Mouse (Mus musculus) lung, embryonic 15.5 days (tissue): Measurements from ENCODE around the gene Neurl1b. TPM values are rescaled to one million over a fixed set of nuclear protein-coding genes. Genes with fewer than 3 reads are reported as not detected.

ENCODE experiments used
- ATAC-seq: fragments of 200-750 bp; cut with Nextera tagmentation; 2 replicates; pipeline ENCODE4 v1.8.0; 2017; ENCODE audit warnings: moderate number of reproducible peaks, borderline replicate concordance; ENCODE audit not compliant: low FRiP score, low TSS enrichment; ENCODE audit errors: extremely low read depth
- H3K27ac ChIP-seq: fragments of 300-500 bp; sonication (generic); 2 replicates; pipeline ENCODE4 v1.5.1; 2015; ENCODE audit warnings: moderate library complexity, mild to moderate bottlenecking, inconsistent platforms
- H3K27me3 ChIP-seq: fragments of 300-500 bp; sonication (generic); 2 replicates; pipeline ENCODE4 v1.6.1; 2015; ENCODE audit warnings: inconsistent platforms
- H3K36me3 ChIP-seq: fragments of 300-500 bp; sonication (generic); 2 replicates; pipeline ENCODE4 v1.6.1; 2015; ENCODE audit warnings: inconsistent platforms
- H3K4me1 ChIP-seq: fragments of 300-500 bp; sonication (generic); 2 replicates; pipeline ENCODE4 v1.6.1; 2015; ENCODE audit warnings: inconsistent platforms
- H3K4me2 ChIP-seq: fragments of 300-500 bp; sonication (generic); 2 replicates; pipeline ENCODE4 v1.6.1; 2015; ENCODE audit warnings: inconsistent platforms, mild to moderate bottlenecking, moderate library complexity
- H3K4me3 ChIP-seq: fragments of 300-500 bp; sonication (generic); 2 replicates; pipeline ENCODE4 v1.5.1; 2015; ENCODE audit warnings: mild to moderate bottlenecking, inconsistent platforms
- H3K9ac ChIP-seq: fragments of 300-500 bp; sonication (generic); 2 replicates; pipeline ENCODE4 v1.6.1; 2015; ENCODE audit warnings: inconsistent platforms
- H3K9me3 ChIP-seq: fragments of 300-500 bp; sonication (generic); 2 replicates; pipeline ENCODE4 v1.6.1; 2016; ENCODE audit warnings: inconsistent platforms
- WGBS: fragments of 180-500 bp; shearing (Covaris S2); methylation state at CpG from one replicate; pipeline ENCODE4 v1.1.7; 2015; 5-methylcytosine and 5-hydroxymethylcytosine counted together
- polyA plus RNA-seq: library from polyadenylated mRNA; unstranded; fragments of >200 nt; fragmentation: Nextera tagmentation; extraction: Ambion mirVana; gene quantifications from 2 replicates; pipeline ENCODE4 v1.2.1, GENCODE M21; 2015

The Neurl1b gene
- 1.8 and 2.0 TPM in 2 replicates for polyA plus RNA-seq

DNA sequence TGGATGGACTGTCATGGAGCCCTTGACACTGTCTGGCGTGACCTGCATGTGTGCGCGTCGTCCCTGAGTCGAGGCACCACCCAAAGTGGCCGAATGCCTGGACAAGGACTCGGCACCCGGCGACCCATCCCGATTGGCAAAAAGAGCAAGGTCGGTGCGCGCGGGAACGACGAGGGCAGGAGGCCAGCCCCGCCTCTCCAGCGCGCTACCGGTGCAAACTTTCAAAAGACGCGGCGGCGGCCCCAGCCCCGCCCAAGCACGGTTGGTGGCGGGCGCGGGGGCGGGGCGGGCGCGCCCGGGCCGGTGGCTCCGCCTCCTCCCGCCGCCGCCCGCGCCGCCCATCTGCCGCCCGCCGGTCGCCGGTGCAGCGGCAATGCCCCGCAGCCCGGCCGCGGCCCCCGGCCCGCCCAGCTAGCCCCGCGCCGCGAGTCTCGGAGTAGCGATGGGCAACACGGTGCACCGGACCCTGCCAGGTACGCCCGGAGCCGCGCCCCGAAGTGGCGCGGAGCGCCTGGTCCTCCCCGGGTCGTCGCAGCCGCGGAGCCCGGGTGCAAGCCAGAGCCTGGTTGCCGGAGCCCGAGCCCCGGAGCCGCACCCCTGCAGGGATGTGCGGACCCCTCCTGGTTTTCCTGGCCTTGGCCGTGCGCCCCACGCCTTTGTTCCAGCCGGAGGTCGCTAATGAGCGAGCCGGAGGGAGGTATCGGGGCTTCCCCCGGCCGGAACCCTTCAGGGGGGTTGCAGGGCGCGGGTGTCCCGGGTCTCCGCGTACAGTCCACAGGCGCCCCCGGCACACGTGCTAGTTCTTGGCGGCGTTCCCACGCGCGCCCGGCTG is at the start of gene Neurl1b:
TSS of gene Neurl1b (plus strand) at position 307 of the 832 bp plus-strand sequence.
- peaks cover 34% of the 10 kb centered on the region for H3K4me1 ChIP-seq
- H3K9ac ChIP-seq, result peak within 1 kb of the TSS; percentile 60
- H3K9me3 ChIP-seq, result no peaks in the 10 kb centered on the region
- H3K4me3 ChIP-seq, result peak within 1 kb of the TSS; percentile 64
- WGBS, result 0% methylated on average over 71 of the region's 105 CpGs
- H3K27ac ChIP-seq, result peak within 1 kb of the TSS; percentile 15; the same call in 1 of the 2 replicates
- H3K27me3 ChIP-seq, result peaks cover 15% of the 10 kb centered on the region
- no peaks in the 10 kb centered on the region for H3K36me3 ChIP-seq
- peak within 1 kb of the TSS; percentile 97 for H3K4me2 ChIP-seq
- peak; percentile 46; the same call in 1 of the 2 replicates for ATAC-seq

DNA sequence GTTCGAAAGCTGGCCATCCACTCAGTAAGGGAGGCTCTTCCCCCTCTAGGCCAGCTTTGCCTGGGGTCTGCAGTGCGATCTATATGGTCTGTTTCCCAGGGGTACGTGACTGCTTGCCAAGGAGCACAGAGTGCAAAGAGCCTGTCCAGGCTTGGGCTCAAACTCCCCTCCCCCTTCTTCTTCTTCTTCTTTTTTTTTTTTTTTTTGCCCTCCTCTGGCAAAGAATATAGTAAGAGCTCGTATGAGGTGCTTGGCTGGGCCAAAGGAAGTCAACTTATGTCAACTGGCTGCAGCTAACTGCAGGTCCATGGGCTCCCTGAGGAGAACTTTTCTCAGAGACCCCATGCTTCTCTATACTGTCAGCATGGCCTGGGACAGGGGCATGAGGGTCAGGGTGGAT is 47.8 kb upstream of the Neurl1b start:
- ATAC-seq, result no peak
- 52% methylated on average over 4 of the region's 4 CpGs for WGBS
- Histone ChIP-seq H3K4me1 (peaks cover 90% of the 10 kb centered on the region), H3K4me3 (no peak overlapping the region), H3K27me3 (no peaks in the 10 kb centered on the region), H3K9ac (no peak overlapping the region), H3K27ac (no peak overlapping the region), H3K4me2 (no peak overlapping the region), H3K36me3 (no peaks in the 10 kb centered on the region), H3K9me3 (no peaks in the 10 kb centered on the region)

DNA sequence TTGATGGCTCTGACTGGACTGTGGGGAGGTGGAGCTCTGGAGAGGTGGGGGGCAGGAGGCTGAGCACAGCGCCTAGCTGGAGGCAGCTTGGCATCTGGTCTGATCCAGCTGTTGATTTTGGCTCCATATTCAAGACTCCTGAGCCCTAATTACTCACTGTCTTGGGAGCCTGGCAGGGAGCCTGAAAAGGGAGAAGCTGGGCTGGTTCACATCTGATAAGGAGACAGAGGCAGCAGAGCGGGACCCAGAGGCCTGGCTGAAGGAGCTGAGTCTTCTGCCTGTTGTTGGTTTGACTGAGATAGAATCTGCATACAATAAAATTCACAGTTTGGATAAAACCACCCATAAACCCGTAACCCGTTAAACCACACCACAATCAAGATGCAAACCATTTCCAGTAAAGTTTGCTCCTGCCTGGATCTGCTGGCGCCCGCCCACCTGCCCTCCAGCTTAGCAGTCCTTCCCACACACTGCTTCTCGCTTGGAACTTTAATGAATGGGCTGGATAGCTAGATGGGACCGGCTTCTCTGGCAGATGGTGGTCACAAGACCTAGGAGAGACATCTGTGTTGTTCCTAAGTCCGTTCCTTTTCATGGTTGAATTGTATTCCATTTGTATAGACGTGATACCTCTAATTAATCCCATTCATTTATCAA is 46.2 kb upstream of the Neurl1b start:
- peak; percentile 77 for ATAC-seq
- Histone ChIP-seq H3K4me2 (no peak overlapping the region), H3K9me3 (no peaks in the 10 kb centered on the region), H3K27ac (peak overlapping the region; percentile 61), H3K36me3 (no peaks in the 10 kb centered on the region), H3K27me3 (no peaks in the 10 kb centered on the region), H3K4me3 (no peak overlapping the region), H3K4me1 (peaks cover 75% of the 10 kb centered on the region), H3K9ac (0 out of 2 replicates have a peak overlapping the region, but pooled peaks have one; percentile 10)
- WGBS, result 53% methylated on average over 10 of the region's 10 CpGs

DNA sequence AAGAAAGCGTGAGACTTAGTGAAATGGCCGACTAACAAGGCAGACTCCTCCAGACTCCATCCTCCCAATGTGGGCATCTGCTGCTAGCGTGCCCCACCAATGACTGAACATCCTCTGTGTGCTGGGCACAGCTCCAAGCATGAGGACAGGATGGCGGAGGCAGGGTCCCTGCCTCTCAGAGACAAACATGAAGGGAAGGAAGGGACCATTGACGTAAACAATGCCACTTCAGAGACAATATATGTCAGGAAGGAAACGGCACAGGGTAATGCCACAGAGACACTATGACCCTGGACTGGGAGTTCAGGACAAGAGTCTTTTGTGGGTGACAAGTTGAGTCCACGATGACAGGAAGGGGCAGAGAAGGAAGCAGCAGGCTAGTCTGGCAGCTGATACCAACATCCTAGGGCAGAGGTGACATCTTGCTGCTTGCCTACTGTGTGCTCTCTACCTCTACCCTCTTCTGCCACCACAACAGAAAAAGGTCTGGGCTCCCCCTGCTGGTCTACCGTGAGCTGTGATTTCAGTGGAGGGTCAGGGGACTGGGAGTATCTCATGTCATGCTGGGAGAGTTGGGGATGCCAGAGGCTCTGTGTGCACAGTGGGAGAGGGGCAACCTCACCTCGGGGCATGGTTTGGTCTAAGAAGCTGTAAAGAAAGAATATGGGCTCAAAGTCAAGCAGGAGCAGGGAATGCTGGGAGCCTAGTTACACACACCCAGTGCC is 43.9 kb upstream of the Neurl1b start:
- no peaks in the 10 kb centered on the region for H3K36me3 ChIP-seq
- 26% methylated on average over 9 of the region's 9 CpGs for WGBS
- no peak overlapping the region for H3K4me3 ChIP-seq
- H3K4me2 ChIP-seq, result no peak overlapping the region
- peaks cover 57% of the 10 kb centered on the region for H3K4me1 ChIP-seq
- ATAC-seq, result peak; percentile 51; the same call in 1 of the 2 replicates
- H3K27me3 ChIP-seq, result no peaks in the 10 kb centered on the region
- peak overlapping the region; percentile 61 for H3K27ac ChIP-seq
- H3K9ac ChIP-seq, result no peak overlapping the region
- no peaks in the 10 kb centered on the region for H3K9me3 ChIP-seq

DNA sequence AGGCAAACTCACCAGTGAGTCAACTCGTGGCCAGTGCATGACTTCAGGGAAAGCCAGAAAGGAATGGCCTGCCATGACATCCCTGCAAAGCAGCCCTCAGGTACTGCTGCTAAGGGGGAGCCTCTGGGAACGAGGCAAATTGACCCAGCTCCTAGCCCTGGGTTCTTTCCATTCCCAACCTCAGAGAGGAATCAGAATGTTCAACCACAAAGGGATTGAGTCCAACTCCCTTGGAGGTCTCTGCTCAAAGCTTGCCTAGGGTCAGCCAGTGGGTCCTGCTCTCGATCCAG is 43.4 kb upstream of the Neurl1b start:
- no peaks in the 10 kb centered on the region for H3K9me3 ChIP-seq
- ATAC-seq, result no peak
- no peak overlapping the region for H3K4me3 ChIP-seq
- no peak overlapping the region for H3K9ac ChIP-seq
- H3K27ac ChIP-seq, result peak overlapping the region; percentile 59
- WGBS, result 55% methylated on average over 3 of the region's 3 CpGs
- no peaks in the 10 kb centered on the region for H3K36me3 ChIP-seq
- H3K4me2 ChIP-seq, result no peak overlapping the region
- peaks cover 52% of the 10 kb centered on the region for H3K4me1 ChIP-seq
- H3K27me3 ChIP-seq, result no peaks in the 10 kb centered on the region

DNA sequence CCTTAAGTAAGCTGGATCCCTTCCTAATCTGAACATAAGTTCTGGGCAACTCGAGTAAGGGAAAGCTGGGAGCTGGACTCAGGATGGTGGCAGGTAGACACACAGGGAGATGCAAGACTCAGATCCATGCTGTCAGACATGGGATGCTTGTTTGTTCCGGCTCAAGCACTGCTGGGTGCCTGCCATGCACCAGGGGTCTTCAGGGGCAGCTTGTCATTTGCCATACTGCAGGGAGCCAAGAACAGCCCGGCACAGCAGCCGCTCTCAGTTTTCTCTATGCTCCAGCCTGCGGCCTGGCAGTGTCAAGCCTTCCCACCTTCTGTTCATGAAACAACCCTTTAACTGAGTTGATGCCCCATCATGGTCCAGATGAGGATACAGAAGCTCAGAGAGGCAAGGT is 41.4 kb upstream of the Neurl1b start:
- Histone ChIP-seq H3K27ac (no peak overlapping the region), H3K9me3 (no peaks in the 10 kb centered on the region), H3K4me2 (no peak overlapping the region), H3K27me3 (no peaks in the 10 kb centered on the region), H3K4me3 (no peak overlapping the region), H3K36me3 (no peaks in the 10 kb centered on the region), H3K4me1 (peaks cover 32% of the 10 kb centered on the region), H3K9ac (no peak overlapping the region)
- no peak for ATAC-seq
- 71% methylated on average over 5 of the region's 5 CpGs for WGBS

DNA sequence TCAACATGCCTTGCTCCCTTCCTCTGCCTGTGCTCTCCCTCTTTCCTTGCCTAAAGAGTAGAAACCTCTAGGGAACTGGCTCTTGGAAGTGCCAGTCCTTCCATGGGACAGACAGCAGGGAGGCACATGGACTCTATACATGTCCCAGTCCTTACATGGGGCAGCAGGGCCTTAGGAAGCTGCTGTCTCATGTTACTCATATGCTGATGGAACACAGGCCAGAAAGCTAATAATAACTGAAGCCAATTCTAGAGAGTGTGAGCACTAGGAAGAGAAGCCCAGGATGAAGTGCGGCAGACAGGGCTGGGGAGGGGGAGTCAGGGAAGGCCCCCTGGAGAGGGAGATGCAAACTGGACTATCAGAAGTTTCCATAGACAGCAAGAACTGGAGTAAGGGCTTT is 38.2 kb upstream of the Neurl1b start:
- ATAC-seq, result no peak
- Histone ChIP-seq H3K27ac (no peak overlapping the region), H3K4me3 (no peak overlapping the region), H3K9ac (no peak overlapping the region), H3K27me3 (no peaks in the 10 kb centered on the region), H3K9me3 (no peaks in the 10 kb centered on the region), H3K4me1 (peaks cover 15% of the 10 kb centered on the region), H3K4me2 (no peak overlapping the region), H3K36me3 (no peaks in the 10 kb centered on the region)
- 63% methylated on average over 1 of the region's 1 CpGs for WGBS

DNA sequence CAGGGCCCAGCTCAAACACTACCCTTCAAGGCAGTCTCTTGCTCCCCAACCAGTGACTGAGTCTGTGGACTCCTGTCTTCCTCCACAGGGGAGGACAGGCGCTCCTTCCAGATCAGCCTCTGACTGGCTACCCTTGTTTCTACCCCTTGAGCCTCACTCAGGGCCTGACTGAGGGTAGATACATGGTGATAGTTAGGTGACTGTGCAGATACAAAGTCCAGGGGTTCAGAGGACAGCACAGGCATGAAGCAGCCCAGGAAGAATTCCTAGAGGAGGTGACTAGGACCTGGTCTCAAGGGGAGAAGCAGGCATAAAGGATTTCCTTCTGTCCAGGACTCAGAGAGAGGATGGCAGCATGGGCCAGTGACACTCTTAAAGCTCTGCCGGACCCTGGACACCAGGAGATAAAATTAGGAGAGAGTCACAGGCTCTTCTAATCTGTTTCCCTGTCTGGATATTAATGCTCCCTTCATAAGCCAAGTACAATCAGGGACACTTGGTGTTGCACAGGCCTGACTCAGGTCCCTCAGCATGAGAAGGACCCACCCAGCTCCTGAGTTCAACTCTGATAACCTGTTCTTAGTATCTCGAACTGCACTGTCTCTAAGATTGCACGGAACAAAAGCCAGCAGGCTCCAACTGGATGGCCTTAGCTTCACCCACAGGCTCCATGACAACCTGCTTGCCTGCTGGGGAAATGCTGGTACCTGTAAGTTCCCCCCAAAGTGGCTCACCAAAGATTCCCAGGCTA is 37.5 kb upstream of the Neurl1b start:
- no peak overlapping the region for H3K9ac ChIP-seq
- ATAC-seq, result no peak
- H3K27me3 ChIP-seq, result no peaks in the 10 kb centered on the region
- no peaks in the 10 kb centered on the region for H3K9me3 ChIP-seq
- H3K27ac ChIP-seq, result no peak overlapping the region
- H3K4me2 ChIP-seq, result no peak overlapping the region
- H3K36me3 ChIP-seq, result no peaks in the 10 kb centered on the region
- H3K4me3 ChIP-seq, result no peak overlapping the region
- peaks cover 21% of the 10 kb centered on the region for H3K4me1 ChIP-seq
- 81% methylated on average over 4 of the region's 4 CpGs for WGBS

DNA sequence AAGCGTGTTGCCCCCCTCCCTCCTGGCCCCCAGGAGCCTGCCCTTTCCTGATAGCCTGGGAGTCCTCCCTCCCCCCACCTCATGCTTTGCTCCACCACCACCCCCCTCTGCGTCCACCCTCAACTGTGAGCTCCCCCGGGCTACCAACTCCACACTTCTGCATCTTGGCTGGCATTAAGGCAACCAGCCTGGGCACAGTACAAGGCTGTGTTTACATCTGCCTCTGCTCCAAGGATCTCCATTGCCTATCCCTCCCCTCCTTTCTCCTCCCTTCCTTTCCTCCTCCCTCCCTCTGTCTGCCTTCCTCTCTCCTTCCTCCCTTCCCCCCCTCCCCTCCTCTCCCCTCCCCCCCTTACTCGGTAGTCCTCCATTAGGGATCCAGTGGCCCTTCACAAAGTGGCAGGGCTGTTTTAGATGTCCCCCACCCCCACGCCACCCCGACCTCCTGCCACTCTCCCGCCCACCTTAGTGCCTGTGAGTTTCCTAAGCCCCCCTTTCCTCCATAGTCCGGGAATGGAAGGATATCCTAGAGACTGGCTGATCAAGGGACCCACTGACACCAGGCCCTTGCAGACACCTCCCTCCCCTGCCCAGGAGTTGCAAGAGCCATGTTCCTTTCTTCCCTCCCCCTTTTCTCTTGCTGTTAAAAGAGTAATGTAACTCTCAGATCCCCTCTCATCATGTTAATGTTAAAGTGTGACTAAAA is 34.2 kb upstream of the Neurl1b start:
- Histone ChIP-seq H3K4me1 (peaks cover 34% of the 10 kb centered on the region), H3K4me2 (peak overlapping the region; percentile 33), H3K4me3 (no peak overlapping the region), H3K36me3 (no peaks in the 10 kb centered on the region), H3K27ac (peak overlapping the region; percentile 58), H3K9ac (no peak overlapping the region), H3K27me3 (no peaks in the 10 kb centered on the region), H3K9me3 (no peaks in the 10 kb centered on the region)
- WGBS, result 24% methylated on average over 5 of the region's 8 CpGs
- ATAC-seq, result peak; percentile 19; the same call in 1 of the 2 replicates

DNA sequence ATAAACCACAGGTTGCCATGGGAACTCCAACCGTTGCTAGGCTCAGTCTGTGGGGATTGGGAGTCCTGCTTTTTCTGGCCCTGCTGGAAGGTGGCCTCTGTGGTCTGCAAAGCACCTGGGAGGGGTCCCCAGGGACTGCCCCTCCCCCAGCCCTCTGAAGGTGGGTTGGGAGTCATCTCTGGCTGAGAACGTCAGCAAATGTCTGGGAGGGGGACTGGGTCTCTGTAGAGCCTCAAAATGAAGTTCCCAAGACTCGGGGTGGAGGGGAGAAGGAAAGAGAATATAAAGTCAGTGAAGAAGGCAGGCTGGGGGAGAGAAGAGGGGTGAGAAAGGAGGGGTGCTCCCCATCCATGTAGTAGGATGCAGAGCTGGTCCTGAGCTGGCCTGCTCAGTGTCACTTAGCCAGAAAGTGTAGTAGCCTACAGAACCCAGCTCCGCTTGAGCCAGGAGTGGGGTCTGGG is 33.6 kb upstream of the Neurl1b start:
- no peak overlapping the region for H3K4me3 ChIP-seq
- ATAC-seq, result peak; percentile 36; the same call in 1 of the 2 replicates
- peak overlapping the region; percentile 33 for H3K4me2 ChIP-seq

DNA sequence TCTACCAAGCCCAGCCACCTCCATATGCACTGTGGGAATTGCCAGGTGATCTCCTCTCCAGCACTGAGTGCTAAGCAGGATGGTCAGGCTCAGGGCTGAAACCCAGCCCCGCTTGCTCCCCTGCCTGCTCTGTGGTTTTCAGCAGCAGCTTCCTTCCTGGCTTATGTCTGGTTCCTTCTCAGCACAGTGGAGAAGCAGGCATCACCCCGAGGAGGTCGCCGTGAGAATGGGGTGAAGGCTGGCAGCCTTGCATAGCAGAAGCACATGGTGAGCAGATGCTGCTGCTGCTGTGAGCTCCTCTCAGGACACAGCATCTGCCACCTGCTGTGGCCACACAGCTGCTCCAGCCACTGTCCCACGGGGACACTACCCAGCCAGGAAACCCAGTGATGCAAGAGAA is 33.0 kb upstream of the Neurl1b start:
- Histone ChIP-seq H3K4me2 (no peak overlapping the region), H3K4me3 (no peak overlapping the region), H3K36me3 (no peaks in the 10 kb centered on the region), H3K9me3 (no peaks in the 10 kb centered on the region), H3K9ac (no peak overlapping the region), H3K27ac (peak overlapping the region; percentile 58; the same call in 1 of the 2 replicates), H3K4me1 (peaks cover 34% of the 10 kb centered on the region), H3K27me3 (no peaks in the 10 kb centered on the region)
- ATAC-seq, result no peak
- WGBS, result 40% methylated on average over 5 of the region's 5 CpGs

More for the DNA sequence above, 33.6 kb upstream of the Neurl1b start:
- WGBS, result 29% methylated on average over 4 of the region's 4 CpGs
- H3K9ac ChIP-seq, result no peak overlapping the region
- H3K4me1 ChIP-seq, result peaks cover 34% of the 10 kb centered on the region
- no peaks in the 10 kb centered on the region for H3K9me3 ChIP-seq
- H3K27me3 ChIP-seq, result no peaks in the 10 kb centered on the region
- peak overlapping the region; percentile 58; the same call in 1 of the 2 replicates for H3K27ac ChIP-seq
- H3K36me3 ChIP-seq, result no peaks in the 10 kb centered on the region
